Mouse (Mus musculus): ENCODE measurements around the gene Camk1d. TPM values are rescaled to one million over a fixed set of nuclear protein-coding genes. Genes with fewer than 3 reads are reported as not detected.

The Camk1d gene
- polyA plus RNA-seq, 1 experiment from 2014 or later: 2.4 TPM

DNA sequence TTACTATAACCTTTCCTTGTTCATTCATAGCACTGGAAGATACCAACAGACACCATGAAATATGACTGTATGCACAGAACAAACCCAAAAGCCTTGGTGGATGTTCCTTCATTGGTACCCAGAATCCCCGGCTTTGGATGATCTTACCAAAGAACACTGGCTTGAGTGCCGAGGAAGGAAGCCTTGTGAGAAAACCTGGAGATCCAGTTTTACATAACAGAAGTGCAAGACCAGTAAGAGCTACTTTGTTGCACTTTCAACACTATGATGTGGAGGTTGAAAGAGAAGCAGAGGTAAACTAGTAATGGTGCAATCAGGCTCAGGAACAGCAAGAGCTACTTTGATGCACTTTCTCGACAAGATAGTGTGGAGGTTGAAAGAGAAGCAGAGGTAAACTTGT, 234.4 kb downstream of the Camk1d start:
- no peak overlapping the region for H3K27ac ChIP-seq (ENCODE audit: low read depth, low read length)
- H3K4me1 ChIP-seq (ENCODE audit: control insufficient read depth, insufficient read depth, low read length): no peaks in the 10 kb centered on the region
- no peak for ATAC-seq (ENCODE audit: low FRiP score, low TSS enrichment)
- no peaks in the 10 kb centered on the region for H3K36me3 ChIP-seq (ENCODE audit: control insufficient read depth, insufficient read depth, low read length)
- WGBS: 86% methylated on average over 3 of the region's 3 CpGs
- no peak overlapping the region for H3K4me2 ChIP-seq (replicated peaks; ENCODE audit: low read depth, low read length)
- H3K9me3 ChIP-seq (ENCODE audit: control insufficient read depth, low read length): no peaks in the 10 kb centered on the region
- no peaks in the 10 kb centered on the region for H3K27me3 ChIP-seq (ENCODE audit: control insufficient read depth, insufficient read depth, low read length)
- H3K4me3 ChIP-seq (ENCODE audit: low read length): no peak overlapping the region
- no peak overlapping the region for H3K9ac ChIP-seq (ENCODE audit: low read depth, low read length)

- Histone ChIP-seq H3K9me3 (ENCODE audit: control insufficient read depth, low read length) (no peaks in the 10 kb centered on the region), H3K4me2 (replicated peaks; ENCODE audit: low read depth, low read length) (no peak overlapping the region), H3K27ac (ENCODE audit: low read depth, low read length) (no peak overlapping the region), H3K4me1 (ENCODE audit: control insufficient read depth, insufficient read depth, low read length) (no peaks in the 10 kb centered on the region), H3K27me3 (ENCODE audit: control insufficient read depth, insufficient read depth, low read length) (no peaks in the 10 kb centered on the region), H3K9ac (ENCODE audit: low read depth, low read length) (no peak overlapping the region), H3K36me3 (ENCODE audit: control insufficient read depth, insufficient read depth, low read length) (no peaks in the 10 kb centered on the region), H3K4me3 (ENCODE audit: low read length) (no peak overlapping the region)
- 82% methylated on average over 5 of the region's 5 CpGs for WGBS
- no peak for ATAC-seq (ENCODE audit: low FRiP score, low TSS enrichment)
These were observed 235.6 kb downstream of the Camk1d start for GRCm38 (mm10) chr2:5478709-5479108.

DNA sequence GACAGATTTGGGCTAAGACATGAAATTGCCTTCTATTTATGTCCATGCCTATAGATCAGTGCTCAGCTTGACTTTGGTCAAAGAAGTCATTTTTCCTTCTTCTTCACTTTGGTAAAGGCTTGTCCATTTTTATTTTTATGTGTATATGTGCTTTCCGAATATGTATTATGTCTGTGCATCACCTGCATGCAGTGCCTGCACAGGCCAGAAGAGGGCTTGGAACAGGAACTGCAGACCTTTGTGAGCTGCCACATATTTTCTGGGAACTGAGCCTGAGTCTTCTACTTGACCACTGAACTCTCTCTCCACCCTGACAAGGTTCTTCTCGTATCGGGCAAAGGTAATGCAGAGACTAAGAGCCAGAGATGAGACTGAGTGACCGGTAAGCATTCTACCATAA, 236.1 kb downstream of the Camk1d start:
- Histone ChIP-seq H3K4me3 (ENCODE audit: low read length) (no peak overlapping the region), H3K9me3 (ENCODE audit: control insufficient read depth, low read length) (no peaks in the 10 kb centered on the region), H3K4me2 (replicated peaks; ENCODE audit: low read depth, low read length) (no peak overlapping the region), H3K36me3 (ENCODE audit: control insufficient read depth, insufficient read depth, low read length) (no peaks in the 10 kb centered on the region), H3K4me1 (ENCODE audit: control insufficient read depth, insufficient read depth, low read length) (no peaks in the 10 kb centered on the region), H3K27ac (ENCODE audit: low read depth, low read length) (no peak overlapping the region), H3K27me3 (ENCODE audit: control insufficient read depth, insufficient read depth, low read length) (no peaks in the 10 kb centered on the region), H3K9ac (ENCODE audit: low read depth, low read length) (no peak overlapping the region)
- no peak for ATAC-seq (ENCODE audit: low FRiP score, low TSS enrichment)
- 96% methylated on average over 4 of the region's 4 CpGs for WGBS

DNA sequence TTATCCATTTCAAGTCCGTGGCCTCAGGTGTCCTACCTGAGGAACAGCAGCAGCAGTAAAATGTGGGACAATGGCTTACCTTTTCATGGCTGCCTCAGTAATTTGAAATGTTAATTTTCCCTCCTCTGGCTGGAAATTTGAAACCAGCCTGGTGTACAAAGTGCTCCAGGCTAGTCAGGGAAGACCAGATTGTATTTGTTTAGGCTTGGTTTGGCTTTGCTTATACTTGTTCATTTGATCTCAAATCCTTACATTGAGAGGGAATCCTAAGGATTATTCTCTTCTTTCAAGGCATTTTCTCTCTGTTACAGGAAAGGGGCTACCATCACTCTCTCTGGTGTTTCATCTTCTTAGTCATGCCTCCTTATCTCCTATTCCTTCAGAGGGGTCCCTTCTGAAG, 236.8 kb downstream of the Camk1d start:
- no peaks in the 10 kb centered on the region for H3K27me3 ChIP-seq (ENCODE audit: control insufficient read depth, insufficient read depth, low read length)
- H3K4me3 ChIP-seq (ENCODE audit: low read length): no peak overlapping the region
- H3K27ac ChIP-seq (ENCODE audit: low read depth, low read length): no peak overlapping the region
- H3K9me3 ChIP-seq (ENCODE audit: control insufficient read depth, low read length): no peaks in the 10 kb centered on the region
- 67% methylated on average over 1 of the region's 1 CpGs for WGBS
- H3K4me1 ChIP-seq (ENCODE audit: control insufficient read depth, insufficient read depth, low read length): no peaks in the 10 kb centered on the region
- no peak overlapping the region for H3K4me2 ChIP-seq (replicated peaks; ENCODE audit: low read depth, low read length)
- no peak for ATAC-seq (ENCODE audit: low FRiP score, low TSS enrichment)
- H3K36me3 ChIP-seq (ENCODE audit: control insufficient read depth, insufficient read depth, low read length): no peaks in the 10 kb centered on the region
- no peak overlapping the region for H3K9ac ChIP-seq (ENCODE audit: low read depth, low read length)

DNA sequence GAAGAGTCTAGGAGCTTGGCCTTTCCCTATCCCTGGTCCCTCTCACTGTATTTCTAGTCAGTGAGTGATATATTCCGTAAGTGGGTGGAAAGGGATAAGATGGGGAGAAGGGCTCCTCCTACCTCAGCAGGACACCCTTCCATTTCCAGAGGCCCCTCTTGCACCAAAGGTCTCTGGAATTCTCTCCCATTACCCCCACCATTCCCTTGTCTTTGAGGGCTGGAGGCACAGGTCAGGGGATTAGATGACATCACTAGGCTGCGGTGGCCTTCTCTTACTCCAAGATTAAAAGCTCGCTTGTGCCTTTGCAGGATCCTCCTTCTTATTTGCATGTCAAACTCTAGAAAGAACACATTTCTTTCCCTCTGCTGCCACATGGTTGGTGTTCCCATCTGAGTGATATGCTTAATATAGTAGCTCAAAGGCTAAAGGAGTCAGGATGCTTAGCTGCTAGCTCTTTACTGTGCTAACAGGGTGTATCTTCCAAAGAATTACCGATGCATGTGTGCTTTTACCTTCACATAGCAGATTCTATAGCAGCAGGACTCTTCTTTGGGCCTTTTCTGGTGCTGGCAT, 244.9 kb downstream of the Camk1d start:
- Histone ChIP-seq H3K4me3 (ENCODE audit: low read length) (no peak overlapping the region), H3K27ac (ENCODE audit: low read depth, low read length) (no peak overlapping the region), H3K4me2 (replicated peaks; ENCODE audit: low read depth, low read length) (no peak overlapping the region), H3K36me3 (ENCODE audit: control insufficient read depth, insufficient read depth, low read length) (no peaks in the 10 kb centered on the region), H3K9me3 (ENCODE audit: control insufficient read depth, low read length) (no peaks in the 10 kb centered on the region), H3K9ac (ENCODE audit: low read depth, low read length) (no peak overlapping the region), H3K4me1 (ENCODE audit: control insufficient read depth, insufficient read depth, low read length) (no peaks in the 10 kb centered on the region), H3K27me3 (ENCODE audit: control insufficient read depth, insufficient read depth, low read length) (no peaks in the 10 kb centered on the region)
- ATAC-seq (ENCODE audit: low FRiP score, low TSS enrichment): no peak
- WGBS: 74% methylated on average over 4 of the region's 4 CpGs

DNA sequence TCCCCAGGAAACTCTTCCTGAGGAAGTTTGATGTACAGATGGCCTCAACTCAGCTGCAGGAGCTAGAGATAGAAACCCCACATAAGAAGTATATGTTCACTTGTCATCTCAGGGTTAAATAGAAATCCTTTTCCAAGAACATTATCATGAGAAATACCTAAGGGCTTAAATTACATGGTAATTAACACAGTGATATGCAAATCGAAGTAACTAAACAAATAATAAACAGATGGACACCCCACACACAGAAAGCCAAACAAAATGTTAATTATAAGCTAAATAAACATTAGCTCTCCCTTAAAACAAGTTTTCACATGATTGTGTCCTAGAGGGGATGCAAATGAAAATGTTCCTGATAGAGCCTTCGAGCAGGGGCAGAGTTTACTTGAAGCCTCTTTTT, 246.8 kb downstream of the Camk1d start:
- Histone ChIP-seq H3K9ac (ENCODE audit: low read depth, low read length) (no peak overlapping the region), H3K4me1 (ENCODE audit: control insufficient read depth, insufficient read depth, low read length) (no peaks in the 10 kb centered on the region), H3K4me3 (ENCODE audit: low read length) (no peak overlapping the region), H3K27ac (ENCODE audit: low read depth, low read length) (no peak overlapping the region), H3K36me3 (ENCODE audit: control insufficient read depth, insufficient read depth, low read length) (no peaks in the 10 kb centered on the region), H3K9me3 (ENCODE audit: control insufficient read depth, low read length) (no peaks in the 10 kb centered on the region), H3K27me3 (ENCODE audit: control insufficient read depth, insufficient read depth, low read length) (no peaks in the 10 kb centered on the region), H3K4me2 (replicated peaks; ENCODE audit: low read depth, low read length) (no peak overlapping the region)
- 81% methylated on average over 2 of the region's 2 CpGs for WGBS
- ATAC-seq (ENCODE audit: low FRiP score, low TSS enrichment): no peak

DNA sequence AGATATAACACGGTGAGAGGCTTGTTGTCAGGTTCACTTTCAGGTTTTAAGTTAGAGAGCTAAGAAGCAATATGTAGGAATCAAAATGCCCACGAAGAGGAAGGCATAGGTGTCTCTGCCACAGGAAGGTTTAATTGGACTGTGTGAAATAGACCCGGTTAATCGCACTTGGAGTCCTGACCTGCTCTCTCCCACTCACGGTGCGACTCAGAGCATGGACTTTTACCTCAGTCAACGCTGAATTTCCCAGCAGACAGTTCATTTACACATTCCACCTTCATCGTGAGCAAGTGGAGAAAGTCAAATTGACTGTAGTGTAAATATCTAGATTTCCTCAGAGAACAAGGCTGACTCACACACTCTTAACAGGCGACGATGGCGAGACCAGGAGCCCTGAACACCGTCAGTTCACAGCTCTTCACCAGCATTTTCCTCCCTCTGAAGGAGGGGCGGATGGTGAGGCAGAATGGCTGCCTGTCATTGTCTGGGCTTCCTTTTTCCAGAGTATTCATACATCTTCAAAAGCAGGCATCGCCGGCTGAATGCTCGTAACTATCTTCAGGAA, 255.6 kb downstream of the Camk1d start:
- Histone ChIP-seq H3K4me3 (ENCODE audit: low read length) (no peak overlapping the region), H3K27ac (ENCODE audit: low read depth, low read length) (no peak overlapping the region), H3K9me3 (ENCODE audit: control insufficient read depth, low read length) (no peaks in the 10 kb centered on the region), H3K36me3 (ENCODE audit: control insufficient read depth, insufficient read depth, low read length) (no peaks in the 10 kb centered on the region), H3K9ac (ENCODE audit: low read depth, low read length) (no peak overlapping the region), H3K4me1 (ENCODE audit: control insufficient read depth, insufficient read depth, low read length) (no peaks in the 10 kb centered on the region), H3K27me3 (ENCODE audit: control insufficient read depth, insufficient read depth, low read length) (no peaks in the 10 kb centered on the region), H3K4me2 (replicated peaks; ENCODE audit: low read depth, low read length) (no peak overlapping the region)
- WGBS: 78% methylated on average over 16 of the region's 16 CpGs
- no peak for ATAC-seq (ENCODE audit: low FRiP score, low TSS enrichment)

DNA sequence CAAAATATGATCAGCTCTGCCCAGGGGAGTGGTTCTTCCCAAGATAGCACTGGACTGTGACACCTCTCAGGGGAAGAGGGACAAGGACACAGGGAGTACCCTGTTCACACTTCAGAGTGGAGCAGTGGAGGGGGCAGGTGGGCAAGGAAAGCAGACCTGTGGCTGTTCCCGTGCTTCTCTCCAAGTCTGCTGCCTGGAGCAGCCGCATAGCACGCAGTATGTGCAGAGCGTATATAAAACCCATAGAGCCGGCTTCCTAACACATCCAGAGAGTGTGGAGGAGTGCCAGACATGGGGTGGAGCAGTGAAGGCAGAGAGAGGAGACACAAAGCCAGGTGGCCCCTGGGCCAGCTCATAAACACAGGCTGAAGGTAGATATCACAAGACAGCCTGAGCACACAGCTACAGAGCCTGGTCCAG, 256.2 kb downstream of the Camk1d start:
- H3K9me3 ChIP-seq (ENCODE audit: control insufficient read depth, low read length): no peaks in the 10 kb centered on the region
- no peaks in the 10 kb centered on the region for H3K36me3 ChIP-seq (ENCODE audit: control insufficient read depth, insufficient read depth, low read length)
- no peak for ATAC-seq (ENCODE audit: low FRiP score, low TSS enrichment)
- 54% methylated on average over 5 of the region's 5 CpGs for WGBS
- H3K27ac ChIP-seq (ENCODE audit: low read depth, low read length): no peak overlapping the region
- no peak overlapping the region for H3K4me2 ChIP-seq (replicated peaks; ENCODE audit: low read depth, low read length)
- no peaks in the 10 kb centered on the region for H3K27me3 ChIP-seq (ENCODE audit: control insufficient read depth, insufficient read depth, low read length)
- H3K9ac ChIP-seq (ENCODE audit: low read depth, low read length): no peak overlapping the region
- no peak overlapping the region for H3K4me3 ChIP-seq (ENCODE audit: low read length)
- no peaks in the 10 kb centered on the region for H3K4me1 ChIP-seq (ENCODE audit: control insufficient read depth, insufficient read depth, low read length)

DNA sequence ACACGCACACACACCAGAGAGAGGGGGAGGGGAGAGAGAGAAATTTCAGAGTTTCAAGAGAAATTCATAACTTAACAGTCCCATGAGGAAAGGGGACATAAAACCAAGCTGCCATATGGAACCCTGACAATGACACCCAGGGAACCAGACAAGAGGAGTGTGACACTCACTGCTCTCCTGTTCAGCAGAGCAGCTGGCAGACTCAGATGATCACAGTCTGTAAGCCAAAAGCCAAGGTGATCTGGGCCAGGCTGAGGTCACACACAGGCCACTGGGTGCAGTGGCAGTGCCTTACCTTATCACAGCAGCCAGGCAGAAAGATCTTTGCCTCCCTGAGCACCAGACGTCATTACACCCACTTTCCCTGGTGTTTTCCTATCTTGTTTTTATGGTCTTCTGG, 258.2 kb downstream of the Camk1d start:
- Histone ChIP-seq H3K27ac (ENCODE audit: low read depth, low read length) (no peak overlapping the region), H3K4me2 (replicated peaks; ENCODE audit: low read depth, low read length) (no peak overlapping the region), H3K27me3 (ENCODE audit: control insufficient read depth, insufficient read depth, low read length) (no peaks in the 10 kb centered on the region), H3K4me1 (ENCODE audit: control insufficient read depth, insufficient read depth, low read length) (no peaks in the 10 kb centered on the region), H3K9ac (ENCODE audit: low read depth, low read length) (no peak overlapping the region), H3K36me3 (ENCODE audit: control insufficient read depth, insufficient read depth, low read length) (no peaks in the 10 kb centered on the region), H3K4me3 (ENCODE audit: low read length) (no peak overlapping the region), H3K9me3 (ENCODE audit: control insufficient read depth, low read length) (no peaks in the 10 kb centered on the region)
- 42% methylated on average over 1 of the region's 2 CpGs for WGBS
- no peak for ATAC-seq (ENCODE audit: low FRiP score, low TSS enrichment)

Data from kidney, embryonic 14.5 days (tissue).